In genomic region chr9:72686506-72686905, GRCm38 (mm10) we compare ENCODE assay signal across 14 mouse cellular contexts. TPM values are rescaled to one million over a fixed set of nuclear protein-coding genes. Genes with fewer than 3 reads are reported as not detected.
DNase-seq lines count a peak whose midpoint lies in the region; ATAC-seq lines count a peak whose summit lies in the region.
"Had no signal": no experiment of that assay in that cellular context is flagged by ENCODE, and none has a peak within 500 bp of the region (broad histone marks: within the 10 kb centered on the region; RNA-seq: fewer than 3 reads in every experiment).

No protein-coding gene starts in this region.

- DNase-seq in adrenal gland, adult 2 months: peak; percentile 70
- DNase-seq in adrenal gland, adult 8-10 months: no peak
- peak; percentile 51 for DNase-seq in kidney, adult 9 months
- peak; percentile 44 for DNase-seq in MN1 (ENCODE audit: low spot score)
- no peak for DNase-seq in spleen, adult 18-20 months
- no peak for DNase-seq in hindbrain, embryonic 10.5 days (ENCODE audit: low spot score)
- DNase-seq: cerebellum, adult 11-12 months; layer of hippocampus, postnatal 36 days; right cerebral cortex, adult 18-20 months had no signal

- no peak overlapping the region for H3K4me2 ChIP-seq in kidney, embryonic 15.5 days
- no peak overlapping the region for H3K4me2 ChIP-seq in heart, embryonic 16.5 days (ENCODE audit: low read depth, low read length)
- H3K4me2 ChIP-seq: liver, embryonic 11.5 days had no signal

- H3K27me3 ChIP-seq in kidney, embryonic 15.5 days: no peaks in the 10 kb centered on the region
- H3K27me3 ChIP-seq in heart, embryonic 16.5 days (ENCODE audit: control insufficient read depth, insufficient read depth, low read length): no peaks in the 10 kb centered on the region
- H3K27me3 ChIP-seq in hindbrain, embryonic 10.5 days (ENCODE audit: insufficient read depth, poor library complexity, severe bottlenecking): no peaks in the 10 kb centered on the region

- peaks cover 97% of the 10 kb centered on the region for H3K36me3 ChIP-seq in kidney, embryonic 15.5 days
- H3K36me3 ChIP-seq in heart, embryonic 16.5 days (ENCODE audit: control insufficient read depth, insufficient read depth): peaks cover 64% of the 10 kb centered on the region
- peaks cover 100% of the 10 kb centered on the region for H3K36me3 ChIP-seq in hindbrain, embryonic 10.5 days

- ATAC-seq in kidney, embryonic 15.5 days (replicated peaks; ENCODE audit: low FRiP score): no peak
- 0 out of 2 replicates have a peak, but pooled peaks have one; percentile 16 for ATAC-seq in heart, embryonic 16.5 days (replicated peaks; ENCODE audit: extremely low read depth, insufficient read depth, low FRiP score)
- ATAC-seq: forebrain, embryonic 16.5 days had no signal

- H3K9me3 ChIP-seq in kidney, embryonic 15.5 days (replicated peaks): no peaks in the 10 kb centered on the region
- no peaks in the 10 kb centered on the region for H3K9me3 ChIP-seq in heart, embryonic 16.5 days (replicated peaks; ENCODE audit: control insufficient read depth, low read length)
- no peaks in the 10 kb centered on the region for H3K9me3 ChIP-seq in hindbrain, embryonic 10.5 days
- H3K9me3 ChIP-seq: G1E had no signal

- H3K4me1 ChIP-seq in kidney, embryonic 15.5 days: peaks cover 5% of the 10 kb centered on the region; the same call in 1 of the 2 replicates
- peaks cover 22% of the 10 kb centered on the region for H3K4me1 ChIP-seq in heart, embryonic 16.5 days (ENCODE audit: control insufficient read depth, insufficient read depth, low read length)
- no peaks in the 10 kb centered on the region for H3K4me1 ChIP-seq in hindbrain, embryonic 10.5 days (replicated peaks)

- WGBS in kidney, embryonic 15.5 days: 82% methylated on average over 4 of the region's 4 CpGs
- 45% methylated on average over 4 of the region's 4 CpGs for WGBS in heart, embryonic 16.5 days
- whole genome bisulfite sequencing in hindbrain, embryonic 10.5 days: 96% methylated on average over 4 of the region's 4 CpGs

- no peak overlapping the region for H3K27ac ChIP-seq in kidney, embryonic 15.5 days
- peak overlapping the region; percentile 78 for H3K27ac ChIP-seq in heart, embryonic 16.5 days (ENCODE audit: low read length)
- H3K27ac ChIP-seq in hindbrain, embryonic 10.5 days: no peak overlapping the region

- no peak overlapping the region for H3K4me3 ChIP-seq in kidney, embryonic 15.5 days (replicated peaks)
- H3K4me3 ChIP-seq in heart, embryonic 16.5 days (ENCODE audit: low read length): no peak overlapping the region
- H3K4me3 ChIP-seq in hindbrain, embryonic 10.5 days: no peak overlapping the region

- H3K9ac ChIP-seq in kidney, embryonic 15.5 days: no peak overlapping the region
- no peak overlapping the region for H3K9ac ChIP-seq in heart, embryonic 16.5 days (ENCODE audit: low read length)

RNA-seq across cellular contexts. Expression of gene Nedd4, which starts 24.4 kb away (rescaled TPM):
- total RNA-seq in adrenal gland, adult 2 months (2021): 100 to 1,000 TPM; 393 to 436 TPM
- polyA plus RNA-seq in adrenal gland, adult 2 months (2012; rRNA removed): 139 and 169 TPM in 2 replicates
- total RNA-seq in adrenal gland, adult 8-10 months (2022): 100 to 1,000 TPM; 380 to 518 (median 475) TPM
- polyA plus RNA-seq in kidney, embryonic 15.5 days (2015; fragmentation: Nextera tagmentation; extraction: Ambion mirVana): 647 and 670 TPM in 2 replicates
- polyA plus RNA-seq in heart, embryonic 16.5 days (2015; fragmentation: Nextera tagmentation; extraction: Ambion mirVana): 428 and 482 TPM in 2 replicates
- 556 and 636 TPM in 2 replicates for polyA plus RNA-seq in hindbrain, embryonic 10.5 days (2016; fragmentation: Nextera tagmentation; extraction: Ambion mirVana)

Comparison
In these comparisons a context has a peak if more than half of its experiments do, and no peak if none do; other contexts are left out.
1. DNase-seq: peak in adrenal gland, adult 2 months (single experiment), kidney, adult 9 months (single experiment) and MN1 (single experiment); none in adrenal gland, adult 8-10 months (single experiment), spleen, adult 18-20 months (0 of 2) and hindbrain, embryonic 10.5 days (single experiment).